Mouse (Mus musculus) kidney, adult 2 months (tissue): ENCODE data around the gene Pdpk1. TPM values are rescaled to one million over a fixed set of nuclear protein-coding genes. Genes with fewer than 3 reads are reported as not detected.

Experiments used
- DNase-seq: peaks from one replicate; pipeline ENCODE4 v3.0.0; 2021
- H3K27ac ChIP-seq: fragments of 200-500 bp; 2 replicates; pipeline ENCODE4 v1.5.1; 2012; ENCODE audit warnings: low read depth, low read length, control low read depth, inconsistent platforms; ENCODE audit not compliant: insufficient read depth
- H3K27me3 ChIP-seq: fragments of 200-500 bp; replicated peaks from 2 replicates; pipeline ENCODE4 v1.6.1; 2012; ENCODE audit warnings: mild to moderate bottlenecking, moderate library complexity, low read length, inconsistent platforms; ENCODE audit not compliant: control insufficient read depth, insufficient read depth
- H3K36me3 ChIP-seq: fragments of 200-500 bp; 2 replicates; pipeline ENCODE4 v1.6.1; 2012; ENCODE audit warnings: mild to moderate bottlenecking, moderate library complexity, low read length, inconsistent platforms; ENCODE audit not compliant: control insufficient read depth, insufficient read depth
- H3K4me1 ChIP-seq: fragments of 200-500 bp; 2 replicates; pipeline ENCODE4 v1.6.1; 2011; ENCODE audit warnings: low read length; ENCODE audit not compliant: control insufficient read depth, insufficient read depth
- H3K4me3 ChIP-seq: fragments of 200-500 bp; 2 replicates; pipeline ENCODE4 v1.5.1; 2011; ENCODE audit warnings: mild to moderate bottlenecking, low read depth, low read length, control low read depth; ENCODE audit not compliant: insufficient read depth
- CTCF ChIP-seq: fragments of 200-500 bp; conservative IDR thresholded peaks from 2 replicates; pipeline ENCODE4 v1.5.1; 2011; ENCODE audit warnings: low read depth, mild to moderate bottlenecking, control low read depth, low read length, moderate library complexity, mixed read lengths; ENCODE audit not compliant: insufficient read depth, insufficient read length
- POLR2A ChIP-seq: fragments of 200-500 bp; IDR thresholded peaks from one replicate; pipeline ENCODE4 v1.6.1; 2011; ENCODE audit warnings: low read depth, low read length, control low read depth
- WGBS: fragments of 180-500 bp; shearing (Covaris S2); methylation state at CpG from one replicate; pipeline ENCODE4 v1.1.7; 2018; 5-methylcytosine and 5-hydroxymethylcytosine counted together
- polyA plus RNA-seq: library from polyadenylated mRNA; depleted of rRNA; stranded (reverse); fragments of >200 nt; gene quantifications from 2 replicates; pipeline ENCODE4 v1.2.3, GENCODE M21; 2012

Gene Pdpk1
- polyA plus RNA-seq, 1 experiment, result 17.1 TPM

DNA sequence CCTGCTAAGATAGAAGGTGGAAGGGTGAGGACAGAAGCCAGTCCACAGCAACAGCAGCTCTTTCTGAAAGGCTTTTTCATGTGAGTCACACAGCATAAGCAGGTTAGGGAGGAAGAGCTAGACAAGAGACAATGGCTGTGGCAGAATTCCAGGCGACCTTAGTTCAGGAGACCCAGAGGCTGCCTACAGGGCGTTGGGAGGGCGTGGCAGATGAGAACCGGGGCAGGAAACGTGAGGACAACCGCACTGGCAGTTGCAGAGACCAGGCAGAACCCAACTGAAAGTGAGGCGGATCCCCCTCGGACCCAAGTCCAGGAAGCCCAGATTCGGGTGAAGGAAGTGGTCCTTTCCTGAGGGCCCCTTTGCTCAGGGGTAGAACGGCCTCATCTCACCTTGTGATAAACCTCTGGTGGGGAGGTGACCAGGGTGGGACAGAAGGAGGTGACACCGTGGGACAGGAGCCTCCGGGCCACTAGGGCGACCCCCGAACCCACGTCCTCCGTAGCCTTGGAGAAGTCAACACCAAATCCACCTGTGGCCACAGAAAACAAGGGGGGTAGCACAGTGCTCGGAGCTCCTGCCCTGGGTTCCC, 12.0 kb upstream of the Pdpk1 start:
- WGBS, result 10% methylated on average over 17 of the region's 17 CpGs
- Histone ChIP-seq H3K27me3 (no peaks in the 10 kb centered on the region), H3K27ac (peak overlapping the region; percentile 84), H3K4me1 (peaks cover 18% of the 10 kb centered on the region), H3K36me3 (no peaks in the 10 kb centered on the region), H3K4me3 (peak overlapping the region; percentile 88)
- DNase-seq, result peak; percentile 96
- TF ChIP-seq POLR2A, result no peak
- TF ChIP-seq CTCF, result no peak

GRCm38 (mm10) chr17:24161466-24161865, 10.7 kb upstream of the Pdpk1 start:
- no peak for TF ChIP-seq CTCF
- TF ChIP-seq POLR2A, result no peak
- WGBS, result 58% methylated on average over 5 of the region's 5 CpGs
- Histone ChIP-seq H3K27me3 (no peaks in the 10 kb centered on the region), H3K27ac (0 out of 2 replicates have a peak overlapping the region, but pooled peaks have one; percentile 26), H3K4me3 (no peak overlapping the region), H3K36me3 (no peaks in the 10 kb centered on the region), H3K4me1 (peaks cover 14% of the 10 kb centered on the region)
- DNase-seq, result peak; percentile 44

DNA sequence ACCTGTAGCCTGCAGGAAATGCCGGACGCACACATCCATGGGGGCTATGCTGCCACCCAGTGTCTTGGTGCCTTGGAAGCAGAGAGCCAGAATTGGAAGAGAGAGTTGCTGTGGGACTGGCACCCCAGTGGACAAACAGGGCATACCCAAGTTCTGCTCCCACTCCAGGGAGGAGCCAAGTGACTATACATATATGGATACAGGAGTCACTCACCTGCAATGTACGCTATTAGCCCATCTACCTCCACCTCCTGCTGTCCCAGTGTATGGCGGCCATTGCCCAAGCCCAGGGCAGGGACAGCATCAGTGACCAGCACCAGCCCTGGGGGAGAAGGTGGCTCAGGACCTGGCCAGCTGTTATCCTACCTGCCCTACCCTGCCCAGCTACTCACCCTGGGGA, 6.8 kb upstream of the Pdpk1 start:
- H3K4me3 ChIP-seq, result no peak overlapping the region
- no peak for DNase-seq
- H3K27me3 ChIP-seq, result no peaks in the 10 kb centered on the region
- H3K27ac ChIP-seq, result no peak overlapping the region
- H3K4me1 ChIP-seq, result peaks cover 18% of the 10 kb centered on the region
- H3K36me3 ChIP-seq, result no peaks in the 10 kb centered on the region
- 88% methylated on average over 4 of the region's 4 CpGs for WGBS
- TF ChIP-seq POLR2A, result no peak
- TF ChIP-seq CTCF, result no peak

- Histone ChIP-seq H3K4me1 (peaks cover 18% of the 10 kb centered on the region), H3K27me3 (no peaks in the 10 kb centered on the region), H3K27ac (no peak overlapping the region), H3K4me3 (no peak overlapping the region), H3K36me3 (no peaks in the 10 kb centered on the region)
- TF ChIP-seq POLR2A (no peak), CTCF (no peak)
- WGBS, result 93% methylated on average over 6 of the region's 6 CpGs
- no peak for DNase-seq
Measured at GRCm38 (mm10) chr17:24157121-24157520, 6.4 kb upstream of the Pdpk1 start.

DNA sequence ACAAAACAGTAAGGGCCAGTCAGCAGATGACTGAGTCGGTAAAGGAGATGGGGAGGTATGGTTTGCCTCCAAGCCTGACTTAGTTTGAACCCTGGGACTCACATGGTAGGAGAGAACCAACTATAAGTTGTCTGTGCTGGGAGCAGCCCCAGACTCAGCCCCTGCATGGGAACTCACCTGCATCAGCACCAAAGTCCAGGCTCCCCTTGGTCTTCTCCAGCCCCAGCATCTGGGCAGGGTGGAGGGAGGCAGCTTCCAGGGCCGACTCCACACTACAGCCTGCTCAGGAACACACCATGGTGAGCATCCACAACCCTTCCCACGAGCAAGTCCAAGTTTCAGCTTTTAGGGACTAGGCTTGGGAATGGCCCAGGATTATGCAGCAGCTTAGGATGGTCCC, 5.7 kb upstream of the Pdpk1 start:
- Histone ChIP-seq H3K27ac (no peak overlapping the region), H3K36me3 (no peaks in the 10 kb centered on the region), H3K27me3 (no peaks in the 10 kb centered on the region), H3K4me3 (no peak overlapping the region), H3K4me1 (peaks cover 12% of the 10 kb centered on the region)
- no peak for DNase-seq
- WGBS, result 90% methylated on average over 3 of the region's 3 CpGs
- TF ChIP-seq POLR2A, result no peak
- TF ChIP-seq CTCF, result no peak

GRCm38 (mm10) chr17:24155742-24156141, 5.0 kb upstream of the Pdpk1 start:
- Histone ChIP-seq H3K27me3 (no peaks in the 10 kb centered on the region), H3K4me1 (peaks cover 9% of the 10 kb centered on the region), H3K27ac (no peak overlapping the region), H3K4me3 (no peak overlapping the region), H3K36me3 (no peaks in the 10 kb centered on the region)
- no peak for DNase-seq
- no peak for TF ChIP-seq CTCF
- TF ChIP-seq POLR2A, result no peak
- 94% methylated on average over 9 of the region's 9 CpGs for WGBS

DNA sequence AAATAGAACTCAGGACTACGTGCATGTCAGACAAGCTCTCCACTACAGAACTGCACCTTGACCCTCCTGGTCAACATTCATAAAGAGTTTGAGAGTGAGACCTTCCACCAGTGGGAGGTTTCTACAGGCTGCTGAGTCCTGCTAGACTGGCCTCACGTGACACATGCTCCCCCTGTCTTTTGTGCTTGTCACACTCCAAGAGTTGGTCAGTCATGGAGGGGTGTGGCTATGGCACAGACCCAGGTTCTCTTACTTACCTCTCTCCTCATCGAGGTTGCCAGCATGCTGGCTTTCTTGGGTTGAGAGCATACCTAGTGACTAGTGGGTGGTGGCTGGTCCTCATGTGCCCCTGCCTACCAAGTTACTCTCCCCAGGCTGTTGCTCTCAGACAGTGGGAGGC, 3.7 kb upstream of the Pdpk1 start:
- no peak for TF ChIP-seq CTCF
- TF ChIP-seq POLR2A, result no peak
- Histone ChIP-seq H3K4me1 (peaks cover 9% of the 10 kb centered on the region), H3K4me3 (no peak overlapping the region), H3K27me3 (no peaks in the 10 kb centered on the region), H3K27ac (peak overlapping the region; percentile 64; the same call in 1 of the 2 replicates), H3K36me3 (no peaks in the 10 kb centered on the region)
- WGBS, result 37% methylated on average over 3 of the region's 3 CpGs
- peak; percentile 96 for DNase-seq
